Mouse (Mus musculus) small intestine, adult 2 months (tissue): ENCODE measurements around the gene Mccc1. TPM values are rescaled to one million over a fixed set of nuclear protein-coding genes. Genes with fewer than 3 reads are reported as not detected.
A peak's percentile ranks its signal among the peaks of the same experiment; 100 is the strongest.

ENCODE experiments used
- H3K27ac ChIP-seq: fragments of 200-500 bp; 2 replicates; pipeline ENCODE4 v1.5.1; 2012; ENCODE audit warnings: low read depth, low read length, control low read depth, inconsistent platforms; ENCODE audit not compliant: insufficient read depth
- H3K27me3 ChIP-seq: fragments of 200-500 bp; 2 replicates; pipeline ENCODE4 v1.6.1; 2012; ENCODE audit warnings: mild to moderate bottlenecking, moderate library complexity, low read length, inconsistent platforms; ENCODE audit not compliant: control insufficient read depth, insufficient read depth
- H3K36me3 ChIP-seq: fragments of 200-500 bp; 2 replicates; pipeline ENCODE4 v1.6.1; 2012; ENCODE audit warnings: mild to moderate bottlenecking, low read length, control low read depth, inconsistent platforms; ENCODE audit not compliant: control insufficient read depth, insufficient read depth
- H3K4me1 ChIP-seq: fragments of 200-500 bp; 2 replicates; pipeline ENCODE4 v1.6.1; 2012; ENCODE audit warnings: low read length, inconsistent platforms, mixed read lengths; ENCODE audit not compliant: control insufficient read depth, insufficient read depth, insufficient read length
- H3K4me3 ChIP-seq: fragments of 200-500 bp; 2 replicates; pipeline ENCODE4 v1.5.1; 2012; ENCODE audit warnings: low read depth, mild to moderate bottlenecking, control low read depth, inconsistent platforms, low read length, moderate library complexity
- CTCF ChIP-seq: fragments of 200-500 bp; IDR thresholded peaks from 2 replicates; pipeline ENCODE4 v1.5.1; 2012; ENCODE audit warnings: low read depth, mild to moderate bottlenecking, control low read depth, inconsistent platforms, low read length, moderate library complexity, mixed read lengths; ENCODE audit not compliant: insufficient replicate concordance, insufficient read length; ENCODE audit errors: extremely low read depth
- POLR2A ChIP-seq: fragments of 200-500 bp; IDR thresholded peaks from 2 replicates; pipeline ENCODE4 v1.6.1; 2012; ENCODE audit warnings: low read depth, mild to moderate bottlenecking, control low read depth, inconsistent platforms, low read length, moderate library complexity
- WGBS: fragments of 180-500 bp; shearing (Covaris S2); methylation state at CpG from one replicate; pipeline ENCODE4 v1.1.7; 2018; 5-methylcytosine and 5-hydroxymethylcytosine counted together
- polyA plus RNA-seq: library from polyadenylated mRNA; depleted of rRNA; stranded (reverse); fragments of >200 nt; gene quantifications from 2 replicates; pipeline ENCODE4 v1.2.3, GENCODE M21; 2012

Gene Mccc1
- polyA plus RNA-seq, 1 experiment, result 7.1 TPM

- Histone ChIP-seq H3K4me1 (no peaks in the 10 kb centered on the region), H3K27ac (no peak overlapping the region), H3K36me3 (peaks cover 35% of the 10 kb centered on the region), H3K4me3 (no peak overlapping the region), H3K27me3 (no peaks in the 10 kb centered on the region)
- TF ChIP-seq POLR2A (no peak), CTCF (no peak)
- WGBS, result 90% methylated on average over 6 of the region's 6 CpGs
These were observed 14.2 kb downstream of the Mccc1 start for GRCm38 (mm10) chr3:35986266-35986665.

- TF ChIP-seq CTCF (peak; percentile 57; the same call in 1 of the 2 replicates), POLR2A (no peak)
- H3K4me3 ChIP-seq, result no peak overlapping the region
- 63% methylated on average over 7 of the region's 7 CpGs for WGBS
- no peaks in the 10 kb centered on the region for H3K4me1 ChIP-seq
- peaks cover 10% of the 10 kb centered on the region for H3K36me3 ChIP-seq
- no peak overlapping the region for H3K27ac ChIP-seq
- H3K27me3 ChIP-seq, result no peaks in the 10 kb centered on the region
These were observed 26.9 kb downstream of the Mccc1 start for GRCm38 (mm10) chr3:35973551-35973950.

- H3K4me1 ChIP-seq, result no peaks in the 10 kb centered on the region
- H3K27ac ChIP-seq, result no peak overlapping the region
- no peak for TF ChIP-seq POLR2A
- no peak for TF ChIP-seq CTCF
- H3K27me3 ChIP-seq, result no peaks in the 10 kb centered on the region
- peaks cover 9% of the 10 kb centered on the region for H3K36me3 ChIP-seq
- 77% methylated on average over 4 of the region's 4 CpGs for WGBS
- H3K4me3 ChIP-seq, result no peak overlapping the region
These were observed 27.5 kb downstream of the Mccc1 start for GRCm38 (mm10) chr3:35972985-35973384.

GRCm38 (mm10) chr3:35971149-35971548 lies 29.3 kb downstream of the Mccc1 start:
- no peak overlapping the region for H3K4me3 ChIP-seq
- H3K36me3 ChIP-seq, result peaks cover 8% of the 10 kb centered on the region
- no peak overlapping the region for H3K27ac ChIP-seq
- WGBS, result 94% methylated on average over 12 of the region's 12 CpGs
- H3K4me1 ChIP-seq, result no peaks in the 10 kb centered on the region
- H3K27me3 ChIP-seq, result no peaks in the 10 kb centered on the region
- TF ChIP-seq CTCF, result no peak
- TF ChIP-seq POLR2A, result no peak

- H3K27ac ChIP-seq, result no peak overlapping the region
These were observed 30.0 kb downstream of the Mccc1 start for GRCm38 (mm10) chr3:35970441-35970840.

GRCm38 (mm10) chr3:35967366-35967921 lies 33.0 kb downstream of the Mccc1 start:
- WGBS, result 68% methylated on average over 8 of the region's 8 CpGs
- TF ChIP-seq CTCF (no peak), POLR2A (no peak)
- no peaks in the 10 kb centered on the region for H3K4me1 ChIP-seq
- no peak overlapping the region for H3K4me3 ChIP-seq
- peaks cover 11% of the 10 kb centered on the region for H3K36me3 ChIP-seq
- H3K27ac ChIP-seq, result no peak overlapping the region
- no peaks in the 10 kb centered on the region for H3K27me3 ChIP-seq

More at GRCm38 (mm10) chr3:35970441-35970840, 30.0 kb downstream of the Mccc1 start:
- 53% methylated on average over 4 of the region's 4 CpGs for WGBS
- TF ChIP-seq CTCF (no peak), POLR2A (no peak)
- H3K27me3 ChIP-seq, result no peaks in the 10 kb centered on the region
- peaks cover 4% of the 10 kb centered on the region for H3K36me3 ChIP-seq
- H3K4me1 ChIP-seq, result no peaks in the 10 kb centered on the region
- H3K4me3 ChIP-seq, result no peak overlapping the region

- Histone ChIP-seq H3K27me3 (no peaks in the 10 kb centered on the region), H3K36me3 (peaks cover 13% of the 10 kb centered on the region), H3K4me1 (no peaks in the 10 kb centered on the region), H3K27ac (no peak overlapping the region), H3K4me3 (no peak overlapping the region)
- WGBS, result 78% methylated on average over 2 of the region's 2 CpGs
- TF ChIP-seq CTCF (no peak), POLR2A (no peak)
These were observed 34.0 kb downstream of the Mccc1 start for GRCm38 (mm10) chr3:35966493-35966892.

GRCm38 (mm10) chr3:35964928-35965327 lies 35.5 kb downstream of the Mccc1 start:
- no peaks in the 10 kb centered on the region for H3K27me3 ChIP-seq
- H3K4me3 ChIP-seq, result no peak overlapping the region
- peaks cover 16% of the 10 kb centered on the region for H3K36me3 ChIP-seq
- 77% methylated on average over 4 of the region's 4 CpGs for WGBS
- no peak overlapping the region for H3K27ac ChIP-seq
- TF ChIP-seq CTCF (no peak), POLR2A (no peak)
- no peaks in the 10 kb centered on the region for H3K4me1 ChIP-seq
